Mouse (Mus musculus) stomach, postnatal 0 days (tissue): ENCODE results near the gene Psma7. TPM values are rescaled to one million over a fixed set of nuclear protein-coding genes. Genes with fewer than 3 reads are reported as not detected.

Source experiments
- ATAC-seq: fragments of 200-750 bp; cut with Nextera tagmentation; 2 replicates; pipeline ENCODE4 v1.8.0; 2017; ENCODE audit not compliant: low FRiP score, low TSS enrichment
- DNase-seq: peaks from one replicate; pipeline ENCODE4 v3.0.0-alpha.2; 2016; ENCODE audit warnings: low spot score
- H3K27ac ChIP-seq: fragments of 300-500 bp; sonication (generic); replicated peaks from 2 replicates; pipeline ENCODE4 v1.5.1; 2014; ENCODE audit warnings: mild to moderate bottlenecking, control low read depth
- H3K27me3 ChIP-seq: fragments of 300-500 bp; sonication (generic); 2 replicates; pipeline ENCODE4 v1.6.1; 2014; ENCODE audit warnings: low read length; ENCODE audit not compliant: control insufficient read depth, insufficient read depth
- H3K36me3 ChIP-seq: fragments of 300-500 bp; sonication (generic); 2 replicates; pipeline ENCODE4 v1.6.1; 2014; ENCODE audit warnings: low read length, mixed read lengths; ENCODE audit not compliant: control insufficient read depth, insufficient read depth
- H3K4me1 ChIP-seq: fragments of 300-500 bp; sonication (generic); replicated peaks from 2 replicates; pipeline ENCODE4 v1.6.1; 2014; ENCODE audit warnings: antibody characterized with exemption; ENCODE audit not compliant: control insufficient read depth, insufficient read depth
- H3K4me2 ChIP-seq: fragments of 300-500 bp; sonication (generic); replicated peaks from 2 replicates; pipeline ENCODE4 v1.6.1; 2014; ENCODE audit warnings: low read depth, mild to moderate bottlenecking, control low read depth, moderate library complexity
- H3K4me3 ChIP-seq: fragments of 300-500 bp; sonication (generic); 2 replicates; pipeline ENCODE4 v1.5.1; 2014; ENCODE audit warnings: low read depth, low read length, control low read depth
- H3K9ac ChIP-seq: fragments of 300-500 bp; sonication (generic); 2 replicates; pipeline ENCODE4 v1.6.1; 2014; ENCODE audit warnings: mild to moderate bottlenecking, low read length, control low read depth, mixed read lengths
- H3K9me3 ChIP-seq: fragments of 300-500 bp; sonication (generic); 2 replicates; pipeline ENCODE4 v1.6.1; 2016; ENCODE audit warnings: low read length; ENCODE audit not compliant: control insufficient read depth
- CTCF ChIP-seq: IDR thresholded peaks from 2 replicates; pipeline ENCODE4 v1.5.1; 2016; ENCODE audit warnings: antibody characterized with exemption, low read depth, mild to moderate bottlenecking, moderate library complexity
- EP300 ChIP-seq: optimal IDR thresholded peaks from 2 replicates; pipeline ENCODE3; 2016; ENCODE audit warnings: antibody characterized with exemption
- WGBS: fragments of 180-500 bp; shearing (Covaris S2); extraction: QIAGEN DNeasy Blood & Tissue Kit; methylation state at CpG from one replicate; pipeline ENCODE4 v1.1.7; 2014; 5-methylcytosine and 5-hydroxymethylcytosine counted together
- polyA plus RNA-seq: library from polyadenylated mRNA; unstranded; fragments of >200 nt; fragmentation: Nextera tagmentation; extraction: Ambion mirVana; gene quantifications from 2 replicates; pipeline ENCODE4 v1.2.1, GENCODE M21; 2015

The Psma7 gene
- polyA plus RNA-seq, 1 experiment from 2014 or later, result 469 TPM

DNA sequence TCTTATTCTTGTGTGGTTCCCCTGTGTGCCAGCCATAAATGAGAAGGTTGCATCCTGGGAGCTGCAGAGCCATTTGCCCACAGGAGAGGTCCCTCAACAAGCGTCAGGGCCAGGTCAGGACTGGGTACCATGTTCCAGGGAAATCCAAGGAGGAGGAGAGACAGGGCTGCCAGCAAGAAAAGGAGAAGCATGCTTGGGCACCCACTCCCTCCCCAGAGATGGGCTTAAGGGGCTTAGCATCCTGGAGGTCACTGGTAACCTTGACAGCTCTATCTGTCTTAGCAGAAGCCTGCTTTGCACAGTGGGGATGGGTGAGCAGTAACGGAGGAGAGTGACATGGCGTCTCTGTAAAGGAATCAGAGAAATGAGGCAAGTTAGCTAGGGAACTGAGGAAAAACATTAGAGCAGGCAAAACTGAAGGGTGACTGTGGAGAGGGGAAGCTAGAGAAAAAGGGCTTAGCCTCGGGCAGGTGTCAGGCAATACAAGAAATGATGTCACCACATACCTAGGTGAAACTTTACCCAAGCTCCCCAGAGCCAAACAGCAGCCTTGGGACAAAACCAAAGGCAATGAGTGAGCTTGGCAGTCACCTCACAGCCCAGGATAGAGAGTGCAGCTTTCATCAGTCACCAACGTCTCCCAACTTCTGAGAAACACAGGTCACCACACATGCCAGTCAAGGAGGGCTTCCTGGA is 36.4 kb downstream of the Psma7 start:
- Histone ChIP-seq H3K4me3 (no peak overlapping the region), H3K9me3 (no peaks in the 10 kb centered on the region), H3K27me3 (no peaks in the 10 kb centered on the region), H3K9ac (no peak overlapping the region), H3K36me3 (no peaks in the 10 kb centered on the region), H3K4me1 (no peaks in the 10 kb centered on the region; the same call in 1 of the 2 replicates), H3K27ac (no peak overlapping the region), H3K4me2 (no peak overlapping the region)
- DNase-seq, result no peak
- peak; percentile 3; the same call in 1 of the 2 replicates for ATAC-seq
- WGBS, result 41% methylated on average over 5 of the region's 5 CpGs
- TF ChIP-seq EP300, result no peak
- no peak for TF ChIP-seq CTCF

DNA sequence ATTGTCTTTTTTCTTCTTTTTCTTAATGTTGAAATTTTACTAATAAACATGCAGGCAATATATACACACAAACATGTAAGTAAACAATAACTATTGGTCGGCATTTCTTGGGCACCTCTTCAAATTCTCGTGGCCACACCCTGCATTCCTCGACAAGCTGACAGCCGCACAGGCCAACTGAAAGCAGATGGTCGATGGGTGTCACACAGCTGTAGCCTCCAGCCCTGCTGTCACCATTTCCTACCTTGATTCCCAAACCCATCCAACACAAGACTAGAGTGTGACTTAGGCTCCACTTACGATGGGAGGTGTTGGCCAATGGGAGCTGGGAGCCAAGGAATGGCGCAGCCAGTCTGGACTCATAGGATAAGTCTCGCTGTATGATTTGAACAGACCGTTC is 40.6 kb downstream of the Psma7 start:
- Histone ChIP-seq H3K27ac (no peak overlapping the region), H3K27me3 (no peaks in the 10 kb centered on the region), H3K36me3 (no peaks in the 10 kb centered on the region), H3K9ac (no peak overlapping the region), H3K4me1 (no peaks in the 10 kb centered on the region; the same call in 1 of the 2 replicates), H3K4me3 (no peak overlapping the region), H3K4me2 (no peak overlapping the region), H3K9me3 (no peaks in the 10 kb centered on the region)
- no peak for ATAC-seq
- 78% methylated on average over 9 of the region's 9 CpGs for WGBS
- TF ChIP-seq EP300, result no peak
- no peak for TF ChIP-seq CTCF
- no peak for DNase-seq

DNA sequence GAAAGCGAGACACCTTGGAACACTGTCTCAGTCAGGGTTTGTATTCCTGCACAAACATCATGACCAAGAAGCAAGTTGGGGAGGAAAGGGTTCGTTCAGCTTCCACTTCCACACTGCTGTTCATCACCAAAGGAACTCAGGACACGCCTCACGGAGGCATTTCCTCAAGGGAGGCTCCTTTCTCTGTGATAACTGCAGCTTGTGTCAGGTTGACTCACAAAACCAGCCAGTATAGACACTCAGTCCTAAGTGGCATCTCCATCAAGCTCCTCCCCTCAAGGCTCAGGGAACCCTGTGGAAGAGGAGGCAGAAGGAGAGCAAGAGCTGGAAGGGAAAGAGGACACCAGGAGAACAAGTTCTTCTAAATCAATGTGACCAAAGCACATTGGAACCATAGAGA is 43.8 kb downstream of the Psma7 start:
- 47% methylated on average over 4 of the region's 4 CpGs for WGBS
- Histone ChIP-seq H3K27ac (no peak overlapping the region), H3K4me3 (no peak overlapping the region), H3K36me3 (no peaks in the 10 kb centered on the region), H3K4me1 (no peaks in the 10 kb centered on the region), H3K27me3 (no peaks in the 10 kb centered on the region), H3K4me2 (no peak overlapping the region), H3K9ac (no peak overlapping the region), H3K9me3 (no peaks in the 10 kb centered on the region)
- DNase-seq (no peak), ATAC-seq (no peak)
- TF ChIP-seq EP300, result no peak
- TF ChIP-seq CTCF, result no peak

DNA sequence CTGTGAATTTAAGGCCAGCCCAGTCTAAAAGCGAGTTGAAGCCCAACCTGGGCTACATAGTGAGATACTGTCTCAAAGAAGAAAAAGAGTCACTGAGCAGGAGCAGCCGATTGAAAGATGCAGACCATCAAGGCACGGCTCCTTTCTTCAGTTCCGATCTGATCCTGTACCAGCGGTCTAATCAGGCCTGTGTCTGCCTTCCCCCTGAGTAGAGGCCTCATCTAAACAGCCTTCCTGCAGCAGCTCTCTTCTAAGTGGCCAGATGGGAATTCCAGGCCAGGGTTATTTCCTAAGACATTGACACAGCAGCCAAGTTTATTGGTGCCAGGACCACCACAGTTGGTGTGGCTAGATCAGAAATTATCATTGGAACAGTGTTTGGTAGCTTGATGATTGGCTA is 49.2 kb downstream of the Psma7 start:
- TF ChIP-seq CTCF (no peak), EP300 (no peak)
- Histone ChIP-seq H3K9me3 (no peaks in the 10 kb centered on the region), H3K27me3 (no peaks in the 10 kb centered on the region), H3K4me3 (no peak overlapping the region), H3K4me1 (no peaks in the 10 kb centered on the region), H3K9ac (no peak overlapping the region), H3K4me2 (no peak overlapping the region), H3K36me3 (no peaks in the 10 kb centered on the region), H3K27ac (no peak overlapping the region)
- 89% methylated on average over 5 of the region's 5 CpGs for WGBS
- ATAC-seq, result no peak
- DNase-seq, result no peak

DNA sequence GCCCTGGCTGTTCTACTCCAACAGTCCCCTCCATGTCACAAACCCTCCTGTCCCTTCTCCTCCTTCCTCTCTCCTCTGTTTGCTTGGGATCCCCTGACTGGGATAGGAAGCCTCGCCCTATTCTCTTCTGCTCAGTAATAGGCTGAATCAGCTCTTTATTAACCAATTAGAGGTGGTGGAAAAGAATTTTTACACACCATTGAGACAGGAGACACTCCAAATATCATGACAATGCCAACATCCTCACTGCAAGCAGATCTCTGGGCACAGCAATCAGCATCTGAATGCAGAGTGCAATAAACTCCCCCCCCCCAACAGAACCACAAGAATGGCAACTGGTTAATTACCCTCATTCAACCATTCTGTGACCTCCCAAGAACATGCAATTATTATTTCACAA is 53.1 kb downstream of the Psma7 start:
- TF ChIP-seq CTCF (no peak), EP300 (no peak)
- Histone ChIP-seq H3K27ac (no peak overlapping the region), H3K36me3 (no peaks in the 10 kb centered on the region), H3K4me2 (no peak overlapping the region), H3K4me3 (no peak overlapping the region), H3K4me1 (no peaks in the 10 kb centered on the region), H3K27me3 (no peaks in the 10 kb centered on the region), H3K9ac (no peak overlapping the region), H3K9me3 (no peaks in the 10 kb centered on the region)
- no peak for DNase-seq
- ATAC-seq, result no peak
- WGBS, result 58% methylated on average over 1 of the region's 1 CpGs

DNA sequence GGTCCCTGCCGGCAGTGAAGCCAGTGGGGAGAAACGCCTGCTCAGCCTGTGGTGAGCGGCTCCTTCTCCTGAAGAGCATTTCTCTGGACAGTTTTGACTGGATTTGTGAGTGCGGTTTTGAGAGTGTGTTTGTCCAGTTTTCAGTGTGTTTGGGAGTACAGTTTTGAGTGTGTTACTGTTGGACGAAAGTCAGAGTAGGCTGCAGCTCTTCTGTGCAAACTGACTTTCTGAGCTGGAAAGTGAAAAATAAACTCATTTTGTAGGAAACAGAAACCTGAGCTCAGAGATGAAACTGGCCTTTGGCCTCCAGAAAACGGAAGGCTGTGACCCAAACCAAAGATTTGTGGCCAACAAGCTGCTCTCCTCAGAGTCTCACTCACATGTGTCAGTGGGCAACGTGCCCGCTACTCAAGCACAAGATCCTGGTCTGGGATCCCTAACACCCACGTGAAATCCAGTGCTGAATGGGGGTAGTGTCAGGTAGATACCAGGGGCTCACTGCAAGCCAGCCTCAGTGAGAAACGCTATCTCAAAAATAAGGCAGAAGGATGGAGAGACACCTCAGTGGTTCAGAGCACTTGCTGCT is 55.7 kb downstream of the Psma7 start:
- WGBS, result 76% methylated on average over 10 of the region's 10 CpGs
- no peak for ATAC-seq
- no peak for DNase-seq
- Histone ChIP-seq H3K9ac (no peak overlapping the region), H3K27me3 (no peaks in the 10 kb centered on the region), H3K27ac (no peak overlapping the region), H3K9me3 (no peaks in the 10 kb centered on the region), H3K4me1 (no peaks in the 10 kb centered on the region), H3K4me3 (no peak overlapping the region), H3K4me2 (no peak overlapping the region), H3K36me3 (no peaks in the 10 kb centered on the region)
- no peak for TF ChIP-seq EP300
- TF ChIP-seq CTCF, result no peak

Other genes starting within 250 kb of the Psma7 start
- 2.1 TPM in 2 replicates for gene Taf4, start 65.8 kb downstream of the Psma7 start, polyA plus RNA-seq
- gene Lsm14b, start 17.4 kb downstream of the Psma7 start, polyA plus RNA-seq, result 3.8 and 3.9 TPM in 2 replicates
- 1.4 TPM in 2 replicates for gene Ss18l1, start 76 bp upstream of the Psma7 start, polyA plus RNA-seq
- gene Mtg2, start 28.2 kb upstream of the Psma7 start, polyA plus RNA-seq, result 13.9 and 14.0 TPM in 2 replicates
- gene Hrh3, start 62.1 kb upstream of the Psma7 start, polyA plus RNA-seq, result 0.05 TPM in 1 of 2 replicates, not detected in the other
- 46.4 and 50.4 TPM in 2 replicates for gene Osbpl2, start 76.9 kb upstream of the Psma7 start, polyA plus RNA-seq
- gene Adrm1, start 129.1 kb upstream of the Psma7 start, polyA plus RNA-seq, result 141 TPM in 2 replicates
- gene Lama5, start 183.4 kb upstream of the Psma7 start, polyA plus RNA-seq, result 29.7 and 34.9 TPM in 2 replicates
- 604 and 680 TPM in 2 replicates for gene Rps21, start 214.9 kb upstream of the Psma7 start, polyA plus RNA-seq
- 7.5 and 8.5 TPM in 2 replicates for gene Cables2, start 231.1 kb upstream of the Psma7 start, polyA plus RNA-seq
- gene Rbbp8nl, start 247.4 kb upstream of the Psma7 start, polyA plus RNA-seq, result 1.2 and 1.8 TPM in 2 replicates